Mouse (Mus musculus): ENCODE data around the gene Pygo2.
"Not testable (repeated sequence)": the region's sequence is repeated elsewhere in the genome, so short reads cannot be mapped to it uniquely, and the experiment has no call there.

Pygo2 gene

DNA sequence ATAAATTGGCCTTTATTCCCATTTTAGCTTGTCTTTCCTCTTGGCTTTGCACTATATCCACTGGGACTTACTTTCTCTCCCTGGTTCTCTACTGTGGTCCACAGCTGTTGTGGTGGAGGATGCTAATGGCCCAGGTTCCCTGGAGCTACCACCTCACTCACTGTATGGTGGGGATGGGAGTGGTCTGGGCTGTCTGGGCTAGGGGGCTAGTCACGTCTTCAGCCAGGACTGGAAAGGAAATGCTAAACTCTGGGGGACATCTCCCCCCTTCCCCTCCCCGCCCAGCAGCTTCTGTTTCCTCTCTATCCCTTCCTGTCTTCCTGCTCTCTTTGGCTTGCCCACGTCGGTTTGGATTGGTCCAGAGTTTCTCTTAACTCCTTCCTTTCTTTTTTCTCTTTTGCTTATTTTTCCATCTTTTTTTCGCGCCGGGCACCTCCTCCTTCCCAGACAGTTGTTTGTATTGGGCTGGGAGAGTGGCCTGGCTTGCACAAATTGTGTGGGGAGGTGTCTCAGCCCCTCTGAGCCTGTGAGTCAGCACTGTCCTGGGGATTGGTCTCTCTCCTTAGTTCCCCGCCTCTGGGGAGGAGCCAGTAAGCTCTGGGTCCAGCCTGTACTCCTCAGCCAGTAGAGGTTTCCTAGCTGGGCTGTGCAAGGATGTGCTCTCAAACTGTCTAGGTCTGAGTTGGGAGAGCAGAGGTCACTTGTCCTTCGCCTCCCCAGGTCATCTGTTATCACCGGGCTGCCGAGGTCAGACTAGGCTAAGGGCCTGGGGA, 8.8 kb upstream of the Pygo2 start:
- in situ Hi-C loops (cut with MboI), result no loop called here

DNA sequence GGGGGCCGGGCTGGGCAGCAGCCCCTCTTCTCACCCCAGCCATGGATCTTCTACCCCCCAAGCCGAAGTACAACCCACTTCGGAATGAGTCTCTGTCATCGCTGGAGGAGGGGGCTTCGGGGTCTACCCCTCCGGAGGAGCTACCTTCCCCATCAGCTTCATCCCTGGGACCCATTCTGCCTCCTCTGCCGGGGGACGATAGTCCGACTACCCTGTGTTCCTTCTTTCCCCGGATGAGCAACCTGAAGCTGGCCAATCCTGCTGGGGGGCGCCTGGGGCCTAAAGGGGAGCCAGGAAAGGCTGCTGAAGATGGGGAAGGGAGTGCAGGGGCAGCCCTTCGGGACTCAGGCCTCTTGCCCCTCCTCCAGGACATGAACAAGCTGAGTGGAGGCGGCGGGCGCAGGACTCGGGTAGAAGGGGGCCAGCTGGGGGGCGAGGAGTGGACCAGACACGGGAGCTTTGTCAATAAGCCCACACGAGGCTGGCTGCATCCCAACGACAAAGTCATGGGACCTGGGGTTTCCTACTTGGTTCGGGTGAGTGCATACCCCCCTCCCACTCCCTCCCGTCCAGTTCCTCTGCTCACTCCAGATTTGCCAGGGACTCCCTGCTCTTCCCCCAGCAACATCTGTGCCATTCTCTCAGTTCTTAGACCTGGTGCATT, 8.1 kb upstream of the Pygo2 start:
- in situ Hi-C loops (cut with MboI), result no loop called here

DNA sequence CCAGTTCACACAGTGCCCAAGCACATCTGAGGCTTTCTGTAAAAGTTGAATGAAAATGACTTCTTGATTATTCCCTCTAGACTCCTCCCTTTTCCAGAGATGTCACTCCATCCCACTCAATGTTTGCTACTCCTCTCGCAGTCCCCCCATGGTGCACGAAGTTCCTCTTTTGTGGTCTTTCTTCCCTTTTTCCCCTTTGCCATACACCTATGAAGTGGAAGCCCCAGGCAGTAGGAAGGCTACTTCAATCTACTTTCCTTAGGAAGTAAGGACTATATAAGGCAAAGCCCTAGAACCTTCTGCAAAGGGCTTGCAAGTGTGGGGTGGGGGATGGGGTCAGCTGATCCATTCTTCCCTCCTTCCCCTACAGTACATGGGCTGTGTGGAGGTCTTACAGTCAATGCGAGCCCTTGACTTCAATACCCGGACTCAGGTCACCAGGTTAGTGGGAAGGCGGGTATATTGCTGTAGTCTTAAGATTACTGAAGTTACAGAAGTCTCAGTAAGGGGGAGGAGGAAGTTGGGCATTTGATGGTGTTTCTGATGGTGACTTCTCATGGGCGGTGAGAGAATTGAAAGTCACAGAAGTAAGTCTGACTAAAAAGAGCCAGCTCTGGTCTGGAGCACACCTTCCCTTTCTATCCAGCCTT, 7.3 kb upstream of the Pygo2 start:
- in situ Hi-C loops (cut with MboI), result no loop called here

DNA sequence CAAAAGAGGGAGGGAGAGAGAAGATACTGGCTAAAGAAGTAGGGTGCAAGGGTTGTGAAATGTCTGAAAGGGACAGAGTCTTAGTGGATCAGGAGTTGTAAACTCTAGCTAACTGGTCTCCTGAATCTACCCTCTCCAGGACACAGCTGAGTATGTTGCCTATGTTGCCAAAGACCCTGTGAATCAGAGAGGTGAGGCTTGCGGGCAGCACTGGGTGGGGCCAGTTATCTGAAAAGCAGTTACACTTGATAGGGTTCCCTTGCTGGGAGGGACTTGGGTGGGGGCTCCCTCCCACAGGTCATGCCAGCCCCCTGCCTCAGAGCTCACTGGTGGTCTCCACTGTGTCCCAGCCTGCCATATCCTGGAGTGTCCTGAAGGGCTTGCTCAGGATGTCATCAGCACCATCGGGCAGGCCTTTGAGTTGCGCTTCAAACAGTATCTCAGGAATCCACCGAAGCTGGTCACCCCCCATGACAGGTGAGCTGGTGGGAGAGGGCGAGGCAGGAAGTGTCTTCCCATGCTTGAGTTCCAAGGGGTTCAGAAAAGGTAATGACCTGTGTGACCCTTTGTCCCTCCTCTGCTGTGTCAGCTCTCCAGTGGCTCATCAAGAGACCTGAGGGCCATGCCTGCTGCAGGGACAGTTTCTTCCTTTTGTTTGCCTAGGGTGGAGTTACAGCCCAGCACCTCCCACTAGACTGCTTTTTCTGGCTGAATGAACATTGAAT, 5.4 kb upstream of the Pygo2 start:
- in situ Hi-C loops (cut with MboI), result no loop called here

DNA sequence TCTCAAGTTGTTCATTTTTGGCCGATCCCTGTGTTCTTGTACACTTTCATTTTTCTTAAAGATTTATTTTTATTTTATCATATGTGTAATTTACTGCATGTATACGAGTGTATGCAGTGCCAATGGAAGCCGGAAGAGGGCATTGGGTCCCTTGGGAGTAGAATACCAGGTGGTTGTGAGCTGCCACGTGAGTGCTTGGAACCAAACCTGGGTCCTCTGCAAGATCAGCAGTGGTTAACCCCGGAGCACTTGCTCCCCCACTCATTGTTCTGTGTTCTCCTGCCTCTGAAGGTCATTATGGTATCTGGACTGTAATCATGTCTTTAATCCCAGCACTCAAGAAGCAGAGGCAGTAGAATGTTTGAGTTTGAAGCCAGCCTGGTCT, 4.9 kb upstream of the Pygo2 start:
- in situ Hi-C loops (cut with MboI), result no loop called here

DNA sequence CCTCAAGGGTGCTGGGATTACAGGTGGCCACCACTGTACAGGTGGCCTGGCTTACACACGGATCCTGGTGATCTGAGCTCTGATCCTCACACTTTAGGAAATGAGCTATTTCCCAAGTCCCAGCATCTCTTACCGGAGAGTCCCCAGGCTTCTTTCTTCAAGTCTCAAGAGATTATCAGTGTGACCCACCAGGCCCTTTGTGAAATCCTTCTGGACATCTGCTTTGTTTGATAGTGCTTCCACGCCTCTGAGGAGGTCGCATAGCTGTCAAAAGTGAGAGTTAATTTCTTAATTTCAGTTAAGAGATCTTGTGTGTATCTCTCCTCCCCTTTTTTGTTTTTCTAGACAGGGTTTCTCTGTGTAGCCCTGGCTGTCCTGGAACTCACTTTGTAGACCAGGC, 4.1 kb upstream of the Pygo2 start:
- in situ Hi-C loops (cut with MboI), result no loop called here

DNA sequence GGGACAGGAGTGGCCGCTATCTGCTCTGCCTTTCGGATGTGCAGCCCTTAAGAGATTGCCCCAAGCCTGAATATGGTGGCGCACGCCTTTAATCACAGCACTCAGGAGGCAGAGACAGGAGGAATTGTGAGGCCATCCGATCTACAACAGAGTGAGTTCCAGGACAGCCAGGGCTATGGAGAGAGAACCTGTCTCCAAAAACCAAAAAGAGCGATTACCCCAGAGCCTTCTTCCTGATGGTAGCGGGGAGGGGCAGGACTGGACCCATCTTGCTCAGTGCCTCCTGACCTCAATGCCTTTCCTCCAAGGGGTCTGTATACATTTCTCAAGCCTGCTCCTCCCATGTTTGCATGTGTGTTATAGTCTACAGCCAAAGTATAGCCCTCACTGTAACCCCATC, 993 bp upstream of the Pygo2 start:
- in situ Hi-C loops (cut with MboI), result not testable (repeated sequence)

DNA sequence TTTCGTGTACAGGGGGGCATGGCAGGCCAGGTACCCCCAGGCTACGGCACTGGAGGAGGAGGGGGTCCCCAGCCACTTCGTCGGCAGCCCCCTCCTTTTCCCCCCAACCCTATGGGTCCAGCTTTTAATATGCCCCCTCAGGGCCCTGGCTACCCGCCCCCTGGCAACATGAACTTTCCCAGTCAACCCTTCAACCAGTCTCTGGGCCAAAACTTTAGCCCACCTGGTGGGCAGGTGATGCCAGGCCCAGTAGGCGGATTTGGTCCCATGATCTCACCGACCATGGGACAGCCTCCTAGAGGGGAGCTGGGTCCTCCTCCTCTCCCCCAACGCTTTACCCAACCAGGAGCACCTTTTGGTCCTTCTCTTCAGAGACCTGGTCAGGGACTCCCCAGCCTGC, 2.6 kb downstream of the Pygo2 start:
- in situ Hi-C loops (cut with MboI), result no loop called here

DNA sequence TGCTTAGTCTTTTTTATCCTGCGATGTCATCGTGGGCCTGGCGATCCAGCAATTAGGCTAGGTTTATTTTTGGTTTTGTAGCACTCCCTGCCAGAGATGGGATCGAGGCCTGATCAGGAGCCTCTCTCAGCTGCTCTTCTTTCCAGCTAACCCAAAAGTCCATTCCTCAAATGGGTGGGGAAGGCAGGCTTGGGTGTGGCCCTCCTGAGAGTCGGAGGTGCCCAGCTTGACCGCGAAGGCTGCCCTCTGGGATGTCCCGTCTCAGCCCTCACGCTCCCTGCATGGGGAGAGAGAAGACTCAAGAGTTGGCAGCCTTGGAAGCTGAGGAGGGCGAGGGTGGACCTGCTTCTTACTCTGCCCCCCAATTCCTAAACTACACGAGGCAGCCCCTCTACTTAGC, 4.5 kb downstream of the Pygo2 start:
- in situ Hi-C loops (cut with MboI), result no loop called here

DNA sequence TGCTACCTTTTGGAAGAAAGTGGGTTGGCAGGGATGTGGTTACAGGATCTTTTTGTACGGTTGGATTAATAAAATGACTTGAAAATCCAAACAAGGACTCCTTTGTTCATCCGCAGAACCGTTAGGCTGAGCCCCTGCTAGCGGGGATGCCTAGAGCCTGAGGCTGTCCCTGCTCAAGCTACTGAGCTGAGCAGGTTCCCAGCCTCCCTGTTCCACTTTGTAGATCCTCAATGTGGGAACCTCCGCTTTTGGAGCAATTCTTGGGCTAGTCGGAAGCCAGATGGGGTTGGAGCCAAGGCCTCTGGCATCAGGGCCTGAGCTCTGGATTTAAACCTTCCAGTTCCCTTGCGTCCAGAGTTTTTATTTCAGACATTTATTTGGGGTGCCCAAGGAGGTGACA, 5.0 kb downstream of the Pygo2 start:
- in situ Hi-C loops (cut with MboI), result no loop called here

DNA sequence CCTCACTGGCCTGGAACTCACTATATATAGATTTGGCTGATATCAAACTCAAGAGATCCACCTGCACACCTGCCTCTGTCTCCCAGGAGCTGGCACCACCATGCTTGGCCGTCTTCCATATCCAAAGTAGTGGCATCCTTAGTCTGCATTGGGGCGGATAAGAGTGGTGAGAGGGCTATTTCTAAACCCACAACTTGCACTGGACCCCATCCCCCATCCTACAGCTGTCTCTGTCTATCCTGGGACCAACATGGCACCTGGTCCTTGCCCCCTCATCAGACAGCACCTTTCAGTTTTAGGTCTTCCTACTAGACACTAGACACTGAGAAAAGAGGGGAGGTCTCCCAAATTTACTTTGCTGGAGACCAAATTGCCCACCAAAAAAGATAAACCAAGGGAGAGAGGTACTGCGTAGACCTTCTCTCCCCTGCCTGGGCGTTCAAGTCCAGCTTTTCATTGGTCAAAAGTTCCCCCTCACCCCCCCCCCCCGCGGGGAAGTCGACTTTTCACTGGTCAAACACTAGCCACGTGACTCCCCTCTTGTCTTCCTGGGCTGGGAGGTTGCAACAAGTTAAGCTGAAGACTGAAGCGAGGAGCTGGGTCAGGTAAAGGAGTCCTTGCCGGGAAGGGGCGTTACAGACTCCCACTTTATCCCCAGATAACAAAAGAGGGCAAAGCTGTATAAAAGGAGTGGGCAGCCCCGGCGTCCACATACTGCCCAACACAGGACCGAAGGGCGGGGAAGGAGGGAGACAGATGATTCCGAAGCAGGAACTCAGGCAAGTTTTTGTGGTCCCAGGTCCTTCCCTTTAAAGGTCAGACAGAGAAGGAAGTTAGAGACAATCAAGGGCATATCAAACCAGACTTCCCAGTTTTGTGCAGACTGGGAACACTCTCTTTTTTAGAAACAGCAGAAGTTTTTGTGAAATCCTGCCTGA, 6.4 kb downstream of the Pygo2 start, which contains the start of gene Pbxip1:
Pbxip1 (plus strand) TSS at position 531 of the 938 bp plus-strand sequence.
- in situ Hi-C loops (cut with MboI), result no loop called here

DNA sequence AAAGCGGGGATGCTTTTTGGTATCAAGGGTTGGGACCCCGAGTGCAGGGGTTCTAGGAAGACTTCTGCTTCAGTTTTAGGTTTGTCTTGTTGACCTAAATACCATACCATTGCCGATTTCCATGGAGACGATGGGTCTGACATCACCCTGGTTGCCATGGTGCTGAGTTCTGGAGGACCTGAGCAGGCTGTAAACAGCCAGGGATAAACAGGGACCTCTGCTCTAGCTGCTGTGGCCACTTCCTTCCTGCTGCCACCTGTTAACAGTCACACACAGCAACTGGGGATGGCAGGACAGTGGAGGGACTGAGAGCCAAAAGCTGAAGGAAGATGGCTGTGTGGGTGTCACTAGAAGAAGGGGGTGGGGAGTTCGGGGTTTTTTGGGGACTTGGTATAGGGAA, 7.3 kb downstream of the Pygo2 start:
- in situ Hi-C loops (cut with MboI), result no loop called here

DNA sequence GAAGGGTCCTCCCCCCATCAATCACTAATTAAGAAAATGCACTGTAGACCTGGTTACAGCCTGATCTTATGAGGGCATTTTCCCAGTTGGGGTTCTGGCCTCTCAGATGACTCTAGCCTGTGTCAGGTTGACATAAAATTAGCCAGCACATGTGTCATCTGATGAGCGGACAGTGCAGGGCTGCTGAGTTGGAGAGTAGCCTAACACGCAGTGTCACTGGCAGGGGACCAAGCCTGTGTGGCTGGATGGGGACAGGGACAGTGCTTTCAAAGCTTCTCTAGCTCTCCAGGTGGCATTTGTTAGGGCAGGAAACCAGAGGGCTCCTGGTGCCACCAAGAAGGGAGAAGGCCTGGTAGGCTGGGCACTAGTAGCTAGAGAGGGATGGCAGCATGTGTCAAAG, 10.7 kb downstream of the Pygo2 start:
- in situ Hi-C loops (cut with MboI), result no loop called here

DNA sequence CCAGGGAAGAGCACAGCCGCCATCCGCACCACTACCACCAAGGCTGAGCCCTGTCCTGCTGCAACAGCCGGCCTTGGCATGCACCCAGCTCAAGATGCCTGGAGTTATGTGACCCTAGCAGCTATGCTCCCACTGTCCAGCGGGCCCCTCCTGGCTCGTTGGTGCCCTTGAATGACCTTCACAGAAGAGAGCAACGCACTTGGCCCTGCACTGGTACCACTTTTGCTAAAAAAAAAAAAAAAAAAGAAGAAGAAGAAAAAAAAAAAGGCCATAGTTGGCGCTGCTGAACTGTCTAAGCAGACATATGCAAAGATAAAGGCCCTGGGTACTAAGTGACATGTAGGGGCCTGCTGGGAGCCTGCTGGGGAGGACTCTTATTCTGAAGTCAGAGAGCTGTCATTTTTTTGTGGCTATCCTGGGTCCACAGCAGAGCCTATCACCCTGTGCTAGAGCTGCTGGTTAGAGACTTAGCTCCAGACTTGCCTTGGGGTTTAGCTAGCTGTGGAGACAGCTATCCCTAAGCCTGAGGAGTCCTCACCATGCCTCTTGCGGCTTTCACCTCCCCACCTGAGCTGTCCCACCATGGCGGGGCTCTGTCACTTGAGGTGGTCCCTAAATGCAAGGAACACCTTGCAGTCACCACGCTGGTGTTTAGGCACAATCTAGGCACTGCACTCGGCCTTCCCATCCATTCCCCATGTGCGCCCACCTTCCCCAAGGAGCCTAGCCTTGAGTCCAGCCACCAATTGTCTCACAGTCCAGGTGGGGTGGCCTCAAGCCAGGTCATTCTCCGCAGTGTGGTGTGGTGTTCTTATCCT, 18.9 kb downstream of the Pygo2 start:
- in situ Hi-C loops (cut with MboI), result no loop called here

DNA sequence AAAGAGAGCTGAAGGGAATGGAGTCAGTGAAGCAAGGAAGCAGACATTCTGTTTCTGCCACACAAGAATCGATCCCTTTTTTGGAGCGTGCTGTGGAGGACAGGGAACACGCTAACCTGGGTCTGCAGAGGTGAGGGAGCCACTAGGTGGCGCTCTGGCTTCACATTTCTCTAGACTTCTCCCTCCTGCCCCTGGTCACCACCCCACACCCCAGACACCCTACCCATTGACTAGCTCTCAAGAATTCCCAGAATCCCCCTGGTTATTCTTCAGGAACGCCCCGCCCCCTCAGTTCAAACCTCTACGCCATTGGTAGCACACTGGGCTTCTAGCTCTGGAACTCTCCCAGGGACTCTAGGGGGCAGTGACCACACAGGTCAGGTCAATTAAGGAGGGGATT, 19.5 kb downstream of the Pygo2 start:
- in situ Hi-C loops (cut with MboI), result no loop called here

DNA sequence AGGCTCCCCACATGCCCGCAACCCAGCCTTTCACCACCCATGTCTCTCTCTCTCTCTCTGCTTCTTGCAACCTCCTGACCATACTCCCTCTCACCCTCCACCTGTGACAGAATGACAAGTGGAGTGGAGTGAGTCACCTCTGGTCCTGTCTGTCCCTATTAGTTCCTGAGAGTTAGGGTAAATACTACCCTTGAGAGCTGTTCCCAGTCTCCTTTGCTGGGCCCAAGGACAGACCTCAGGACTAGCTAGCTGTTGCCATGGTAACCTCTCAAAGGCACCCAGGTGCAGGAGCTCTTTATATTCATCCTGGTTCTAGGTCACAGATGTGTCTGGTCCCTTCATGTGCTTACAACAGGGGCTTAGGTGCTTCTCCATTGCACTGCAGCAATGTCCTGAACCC, 21.9 kb downstream of the Pygo2 start:
- in situ Hi-C loops (cut with MboI), result no loop called here

DNA sequence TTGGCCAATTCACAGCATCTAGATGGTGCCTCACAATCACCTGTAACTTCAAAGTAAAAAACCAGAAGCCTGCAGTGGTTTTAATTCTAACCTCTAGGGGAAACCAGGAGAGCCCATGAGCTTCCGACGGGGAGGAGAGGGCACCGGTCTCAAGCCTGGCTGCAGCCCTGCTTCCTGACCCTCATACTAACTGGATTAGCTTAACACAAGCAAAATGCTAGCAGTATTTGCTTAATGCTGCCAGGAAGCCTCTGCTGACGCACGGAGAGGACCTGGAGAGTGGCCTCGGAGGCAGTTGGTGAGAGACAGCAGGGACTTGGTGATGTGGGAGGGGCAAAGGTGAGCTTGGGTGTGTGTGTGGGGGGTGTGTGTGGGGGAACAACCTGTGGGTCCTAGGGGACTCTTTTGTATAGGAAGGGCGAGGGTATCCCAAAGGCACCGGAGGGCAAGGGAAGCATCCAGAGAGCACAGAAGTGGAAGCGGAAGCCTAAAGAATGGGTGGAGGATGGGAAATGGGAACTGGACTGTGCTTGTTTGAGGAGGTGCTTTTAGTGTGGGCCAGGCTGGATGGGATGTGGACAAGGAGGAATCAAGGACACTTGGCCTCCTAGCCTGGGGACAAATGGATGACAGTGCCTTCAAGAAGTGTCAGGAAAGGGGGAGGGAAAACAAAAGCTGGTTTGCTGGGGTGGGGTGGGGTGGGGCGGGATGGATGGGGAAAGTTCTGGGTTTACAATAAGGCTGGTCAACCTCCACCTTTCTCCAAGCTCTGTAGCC, 24.6 kb downstream of the Pygo2 start, which contains the start of gene Pmvk:
Pmvk (plus strand) TSS at position 141 of the 777 bp plus-strand sequence.
- in situ Hi-C loops (cut with MboI), result no loop called here

DNA sequence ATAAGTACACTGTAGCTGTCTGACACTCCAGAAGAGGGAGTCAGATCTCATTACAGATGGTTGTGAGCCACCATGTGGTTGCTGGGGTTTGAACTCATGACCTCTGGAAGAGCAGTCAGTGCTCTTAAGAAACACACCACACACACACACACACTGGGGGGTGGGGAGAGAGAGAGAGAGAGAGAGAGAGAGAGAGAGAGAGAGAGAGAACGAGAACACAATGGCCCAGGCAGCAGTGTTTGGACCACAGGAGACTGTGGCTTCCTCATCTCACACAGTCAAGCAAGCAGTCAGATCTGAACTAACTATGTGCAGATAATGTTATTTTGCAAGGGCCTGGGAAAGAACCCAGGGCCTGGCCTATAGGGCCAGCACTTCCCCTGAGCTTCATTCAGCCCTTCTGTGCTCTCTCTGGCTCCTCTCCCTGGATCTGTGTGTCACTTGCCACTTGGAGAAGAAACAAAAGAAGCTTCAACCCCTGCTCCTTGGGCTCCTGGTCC, 25.8 kb downstream of the Pygo2 start:
- in situ Hi-C loops (cut with MboI), result no loop called here
